Mouse (Mus musculus) MN1 (cell line): Measurements from ENCODE around the gene Slc4a1.

Experiments
- DNase-seq: peaks from one replicate; pipeline ENCODE4 v3.0.0-alpha.2; 2016; ENCODE audit warnings: low spot score

Gene Slc4a1

GRCm38 (mm10) chr11:102320686-102321005 is 45.4 kb downstream of the Slc4a1 start:
- DNase-seq: peak; percentile 91

GRCm38 (mm10) chr11:102319941-102320685 is 45.9 kb downstream of the Slc4a1 start:
- DNase-seq: peak; percentile 88

GRCm38 (mm10) chr11:102319410-102319792 is 46.6 kb downstream of the Slc4a1 start, which contains the start of gene Ubtf:
Gene Ubtf, minus strand, starts transcription at chr11:102319742.
- DNase-seq: peak; percentile 82

- peak; percentile 59 for DNase-seq
Observed at GRCm38 (mm10) chr11:102318576-102319409, 47.2 kb downstream of the Slc4a1 start.

- DNase-seq: peak; percentile 74
Observed at GRCm38 (mm10) chr11:102317901-102318575, 48.0 kb downstream of the Slc4a1 start.

- DNase-seq: peak; percentile 73
Observed at GRCm38 (mm10) chr11:102317298-102317900, 48.6 kb downstream of the Slc4a1 start.

GRCm38 (mm10) chr11:102316572-102317297 is 49.3 kb downstream of the Slc4a1 start:
- DNase-seq: peak; percentile 83

- DNase-seq: peak; percentile 34
Observed at GRCm38 (mm10) chr11:102315690-102316571, 50.1 kb downstream of the Slc4a1 start.

GRCm38 (mm10) chr11:102314321-102314720 is 51.7 kb downstream of the Slc4a1 start:
- DNase-seq: no peak

- DNase-seq: no peak
Observed at GRCm38 (mm10) chr11:102312586-102312985, 53.4 kb downstream of the Slc4a1 start.

- no peak for DNase-seq
Observed at GRCm38 (mm10) chr11:102311966-102312365, 54.0 kb downstream of the Slc4a1 start.

- peak; percentile 48 for DNase-seq
Observed at GRCm38 (mm10) chr11:102310768-102311695, 55.0 kb downstream of the Slc4a1 start.

- DNase-seq: no peak
Observed at GRCm38 (mm10) chr11:102309821-102310617, 56.0 kb downstream of the Slc4a1 start.

GRCm38 (mm10) chr11:102308979-102309378 is 57.0 kb downstream of the Slc4a1 start:
- DNase-seq: peak; percentile 96

- no peak for DNase-seq
Observed at GRCm38 (mm10) chr11:102308104-102308503, 57.9 kb downstream of the Slc4a1 start.

- DNase-seq: no peak
Observed at GRCm38 (mm10) chr11:102305359-102305758, 60.6 kb downstream of the Slc4a1 start.

- no peak for DNase-seq
Observed at GRCm38 (mm10) chr11:102304141-102304540, 61.9 kb downstream of the Slc4a1 start.

GRCm38 (mm10) chr11:102299839-102300238 is 66.2 kb downstream of the Slc4a1 start:
- peak; percentile 61 for DNase-seq
